Mouse (Mus musculus) midbrain, embryonic 14.5 days (tissue): ENCODE measurements around the gene Ext2. TPM values are rescaled to one million over a fixed set of nuclear protein-coding genes. Genes with fewer than 3 reads are reported as not detected.

Source experiments
- ATAC-seq: fragments of 200-750 bp; cut with Nextera tagmentation; 2 replicates; pipeline ENCODE4 v1.8.0; 2017; ENCODE audit warnings: moderate number of reproducible peaks, moderate library complexity; ENCODE audit not compliant: low FRiP score, low TSS enrichment
- DNase-seq: peaks from one replicate; pipeline ENCODE4 v3.0.0-alpha.2; 2015
- H3K27ac ChIP-seq: fragments of 300-500 bp; sonication (generic); replicated peaks from 2 replicates; pipeline ENCODE4 v1.5.1; 2014; ENCODE audit warnings: mild to moderate bottlenecking, low read depth, low read length, moderate library complexity
- H3K27me3 ChIP-seq: fragments of 300-500 bp; sonication (generic); 2 replicates; pipeline ENCODE4 v1.6.1; 2014; ENCODE audit warnings: low read length, control low read depth, mixed read lengths; ENCODE audit not compliant: control insufficient read depth, insufficient read depth
- H3K36me3 ChIP-seq: fragments of 300-500 bp; sonication (generic); 2 replicates; pipeline ENCODE4 v1.6.1; 2014; ENCODE audit warnings: low read length, control low read depth; ENCODE audit not compliant: control insufficient read depth, insufficient read depth
- H3K4me1 ChIP-seq: fragments of 300-500 bp; sonication (generic); 2 replicates; pipeline ENCODE4 v1.6.1; 2014; ENCODE audit warnings: mild to moderate bottlenecking, antibody characterized with exemption, low read length, control low read depth; ENCODE audit not compliant: control insufficient read depth, insufficient read depth
- H3K4me2 ChIP-seq: fragments of 300-500 bp; sonication (generic); 2 replicates; pipeline ENCODE4 v1.6.1; 2014; ENCODE audit warnings: mild to moderate bottlenecking, low read length, moderate library complexity
- H3K4me3 ChIP-seq: fragments of 300-500 bp; sonication (generic); replicated peaks from 2 replicates; pipeline ENCODE4 v1.5.1; 2014; ENCODE audit warnings: low read depth, low read length
- H3K9ac ChIP-seq: fragments of 300-500 bp; sonication (generic); replicated peaks from 2 replicates; pipeline ENCODE4 v1.6.1; 2014; ENCODE audit warnings: mild to moderate bottlenecking, low read length, moderate library complexity
- H3K9me3 ChIP-seq: fragments of 300-500 bp; sonication (generic); 2 replicates; pipeline ENCODE4 v1.6.1; 2016; ENCODE audit warnings: low read length, control low read depth, mixed read lengths; ENCODE audit not compliant: control insufficient read depth
- WGBS: fragments of 180-500 bp; shearing (Covaris S2); extraction: QIAGEN DNeasy Blood & Tissue Kit; methylation state at CpG from one replicate; pipeline ENCODE4 v1.1.7; 2014; 5-methylcytosine and 5-hydroxymethylcytosine counted together
- polyA plus RNA-seq: library from polyadenylated mRNA; unstranded; fragments of >200 nt; fragmentation: Nextera tagmentation; extraction: Ambion mirVana; gene quantifications from 2 replicates; pipeline ENCODE4 v1.2.1, GENCODE M21; 2014

Ext2 gene
- polyA plus RNA-seq, 1 experiment from 2014 or later: 69.9 TPM

DNA sequence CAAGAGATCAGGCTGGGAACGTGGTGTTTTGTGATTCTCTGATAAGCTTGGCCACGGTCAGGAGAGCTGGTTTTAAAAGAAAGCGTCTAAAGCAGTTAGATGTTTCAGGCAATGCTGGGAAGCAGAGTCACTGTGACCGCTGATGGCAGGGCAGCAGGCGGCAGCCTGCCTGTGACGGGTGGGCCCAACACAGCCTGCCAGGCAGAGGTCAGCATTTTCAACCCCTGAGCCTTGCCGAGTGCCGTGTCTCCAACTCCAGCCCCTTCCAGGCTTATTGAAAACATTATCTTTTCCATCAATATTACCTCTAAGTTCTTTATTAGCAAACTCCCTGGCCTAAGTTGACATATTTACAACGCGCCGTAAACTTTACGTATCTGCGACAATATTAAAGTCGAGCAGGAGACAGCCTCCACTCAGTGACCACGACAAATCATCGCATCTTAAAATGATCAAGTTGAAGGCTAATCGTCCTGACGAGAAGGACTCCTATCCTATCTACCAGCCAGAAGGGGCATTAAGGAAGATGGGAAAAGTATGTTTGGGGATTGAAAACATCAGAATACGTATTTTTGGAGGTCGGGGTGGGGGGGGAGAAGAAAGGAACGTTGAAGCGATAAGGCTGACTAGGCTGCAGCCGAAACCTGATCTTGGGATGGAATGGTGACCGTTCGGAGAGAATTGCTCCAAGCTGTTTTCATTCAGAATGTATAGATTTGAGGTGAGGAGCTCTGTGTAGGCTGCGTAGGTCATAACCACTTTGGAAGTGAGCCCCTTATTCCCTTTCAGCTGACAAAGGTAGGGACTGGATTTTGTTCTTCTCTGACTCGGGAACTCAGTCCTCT, 206.3 kb downstream of the Ext2 start:
- H3K4me1 ChIP-seq: 0 out of 2 replicates have a peak, but pooled peaks cover 3% of the 10 kb centered on the region
- peaks cover 6% of the 10 kb centered on the region; the same call in 1 of the 2 replicates for H3K27me3 ChIP-seq
- no peak overlapping the region for H3K4me3 ChIP-seq
- ATAC-seq: no peak
- H3K4me2 ChIP-seq: no peak overlapping the region
- WGBS: 65% methylated on average over 27 of the region's 27 CpGs
- H3K9ac ChIP-seq: no peak overlapping the region
- no peaks in the 10 kb centered on the region for H3K9me3 ChIP-seq
- no peak overlapping the region for H3K27ac ChIP-seq
- no peaks in the 10 kb centered on the region for H3K36me3 ChIP-seq
- no peak for DNase-seq

GRCm38 (mm10) chr2:93613020-93613419, 209.3 kb downstream of the Ext2 start:
- Histone ChIP-seq H3K36me3 (no peaks in the 10 kb centered on the region), H3K9me3 (no peaks in the 10 kb centered on the region), H3K27ac (no peak overlapping the region), H3K27me3 (no peaks in the 10 kb centered on the region), H3K9ac (no peak overlapping the region), H3K4me1 (no peaks in the 10 kb centered on the region), H3K4me3 (no peak overlapping the region), H3K4me2 (no peak overlapping the region)
- no peak for ATAC-seq
- 92% methylated on average over 7 of the region's 7 CpGs for WGBS
- DNase-seq: no peak

Other genes starting within 250 kb of the Ext2 start
- 0.05 and 0.80 TPM in 2 replicates for gene Alx4, start 180.2 kb downstream of the Ext2 start, polyA plus RNA-seq
- 4.9 and 5.6 TPM in 2 replicates for gene Accs, start 27.4 kb upstream of the Ext2 start, polyA plus RNA-seq
- gene Accsl, start 46.6 kb upstream of the Ext2 start, polyA plus RNA-seq: 0.18 and 0.19 TPM in 2 replicates
- 6.2 TPM in 2 replicates for gene Gm13889, start 134.6 kb upstream of the Ext2 start, polyA plus RNA-seq
- gene Gm27027, start 173.8 kb upstream of the Ext2 start, polyA plus RNA-seq: not detected in 2 replicates
- gene Alkbh3, start 188.2 kb upstream of the Ext2 start, polyA plus RNA-seq: 45.7 and 53.7 TPM in 2 replicates